Mouse (Mus musculus): ENCODE measurements at regions not wholly inside any gene's neighbourhood (a gene's known extent, or its start where the extent isn't known, plus 50 kb on each side); places are given as distances from the start of the nearest gene placed in this dataset.

DNA sequence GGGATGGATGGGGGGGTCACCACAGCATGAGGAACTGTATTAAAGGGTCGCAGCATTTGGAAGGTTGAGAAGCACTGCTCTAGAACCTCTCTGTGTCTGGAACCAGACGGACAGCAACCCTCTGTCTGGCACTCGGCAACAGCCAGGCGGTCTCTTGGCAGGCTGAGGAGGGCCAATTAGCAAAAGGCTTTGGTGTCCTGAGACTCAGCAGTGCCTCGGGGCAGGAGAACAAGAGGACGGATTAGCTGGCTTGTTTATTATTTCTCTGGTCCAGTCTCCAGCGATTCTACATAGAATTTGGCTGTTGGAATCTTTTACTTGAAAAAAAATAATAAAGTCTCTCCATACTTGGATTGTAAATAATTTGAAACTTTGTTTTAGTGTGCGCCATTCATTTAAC is 450.4 kb downstream of the Fam19a5 start:
- 66% methylated on average over 8 of the region's 8 CpGs for WGBS
- no peak for DNase-seq (ENCODE audit: low spot score)
- Histone ChIP-seq H3K36me3 (replicated peaks; ENCODE audit: control insufficient read depth, insufficient read depth) (no peaks in the 10 kb centered on the region), H3K9me3 (ENCODE audit: control insufficient read depth, low read length) (no peaks in the 10 kb centered on the region), H3K4me1 (replicated peaks; ENCODE audit: control insufficient read depth, insufficient read depth, low read length) (no peaks in the 10 kb centered on the region), H3K4me2 (replicated peaks) (no peak overlapping the region), H3K27ac (no peak overlapping the region), H3K9ac (no peak overlapping the region), H3K4me3 (replicated peaks; ENCODE audit: low read length) (no peak overlapping the region), H3K27me3 (ENCODE audit: control insufficient read depth, insufficient read depth, low read length) (no peaks in the 10 kb centered on the region)
- no peak for ATAC-seq (ENCODE audit: low FRiP score)

DNA sequence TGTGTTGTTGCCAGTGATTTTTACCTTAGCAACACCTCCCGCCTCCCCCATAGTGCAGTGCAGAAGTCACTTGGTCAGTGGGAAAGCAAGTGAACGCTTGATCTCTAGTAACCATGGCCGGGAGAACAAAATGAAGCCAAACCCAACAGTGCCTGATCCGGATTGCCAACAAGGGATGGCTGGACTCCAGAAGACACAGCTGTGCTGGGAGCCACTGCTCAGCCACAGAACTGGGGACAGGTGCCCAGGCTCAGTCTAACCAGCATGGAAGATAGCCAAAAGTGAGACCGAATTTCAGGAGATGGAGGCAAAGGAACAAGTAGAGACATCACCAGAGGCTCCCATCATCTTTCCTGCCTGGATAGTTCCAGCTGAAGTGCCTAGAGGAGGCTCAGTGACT is 473.0 kb downstream of the Fam19a5 start:
- Histone ChIP-seq H3K9ac (no peak overlapping the region), H3K9me3 (ENCODE audit: control insufficient read depth, low read length) (no peaks in the 10 kb centered on the region), H3K4me1 (replicated peaks; ENCODE audit: control insufficient read depth, insufficient read depth, low read length) (no peaks in the 10 kb centered on the region), H3K36me3 (replicated peaks; ENCODE audit: control insufficient read depth, insufficient read depth) (no peaks in the 10 kb centered on the region), H3K4me2 (replicated peaks) (no peak overlapping the region), H3K27me3 (ENCODE audit: control insufficient read depth, insufficient read depth, low read length) (no peaks in the 10 kb centered on the region), H3K27ac (no peak overlapping the region), H3K4me3 (replicated peaks; ENCODE audit: low read length) (no peak overlapping the region)
- no peak for ATAC-seq (ENCODE audit: low FRiP score)
- no peak for DNase-seq (ENCODE audit: low spot score)
- 87% methylated on average over 5 of the region's 5 CpGs for WGBS

DNA sequence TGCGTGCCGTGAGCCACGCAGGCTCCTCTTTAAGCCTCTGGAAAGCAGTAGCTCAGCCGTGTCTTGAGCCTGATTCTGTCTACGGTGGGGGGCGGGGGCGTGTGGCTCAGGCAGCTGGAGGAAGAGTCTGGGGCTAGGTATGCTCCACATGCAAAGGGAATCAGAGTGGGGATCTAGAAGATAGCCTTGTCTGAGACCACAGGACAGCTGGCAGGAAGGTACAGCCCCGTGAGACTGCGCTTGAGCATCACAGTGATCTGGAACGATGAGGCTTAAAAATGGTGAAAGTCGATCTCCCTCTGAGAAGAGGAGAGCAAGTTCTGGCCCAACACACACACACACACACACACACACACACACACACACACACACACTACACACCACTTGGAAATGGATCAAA is 488.7 kb downstream of the Fam19a5 start:
- Histone ChIP-seq H3K9me3 (ENCODE audit: control insufficient read depth, low read length) (no peaks in the 10 kb centered on the region), H3K9ac (no peak overlapping the region), H3K27ac (no peak overlapping the region), H3K4me2 (replicated peaks) (no peak overlapping the region), H3K4me3 (replicated peaks; ENCODE audit: low read length) (no peak overlapping the region), H3K36me3 (replicated peaks; ENCODE audit: control insufficient read depth, insufficient read depth) (no peaks in the 10 kb centered on the region), H3K4me1 (replicated peaks; ENCODE audit: control insufficient read depth, insufficient read depth, low read length) (peaks cover 9% of the 10 kb centered on the region), H3K27me3 (ENCODE audit: control insufficient read depth, insufficient read depth, low read length) (no peaks in the 10 kb centered on the region)
- ATAC-seq (ENCODE audit: low FRiP score) (no peak), DNase-seq (ENCODE audit: low spot score) (no peak)
- 83% methylated on average over 11 of the region's 11 CpGs for WGBS

DNA sequence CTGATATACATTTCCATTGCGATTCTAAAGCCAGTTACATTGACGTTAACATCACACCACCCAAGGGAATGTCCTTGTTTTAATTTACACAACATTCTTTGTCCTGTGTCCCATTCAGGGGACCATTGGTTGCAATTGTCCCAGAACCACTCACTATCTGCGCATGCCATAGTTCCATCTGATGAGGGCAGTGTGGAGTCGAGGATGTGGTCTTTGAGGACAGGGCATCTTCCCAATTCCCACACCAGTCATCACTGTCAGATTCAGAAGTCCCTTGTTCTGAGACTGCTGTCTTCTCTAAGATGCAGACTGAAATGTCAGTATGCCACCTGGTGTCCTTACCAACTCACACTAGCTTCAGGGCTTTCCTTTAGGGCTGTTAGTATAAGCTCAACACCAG is 489.6 kb downstream of the Fam19a5 start:
- ATAC-seq (ENCODE audit: low FRiP score) (no peak), DNase-seq (ENCODE audit: low spot score) (no peak)
- H3K27ac ChIP-seq, result no peak overlapping the region
- WGBS, result 67% methylated on average over 4 of the region's 4 CpGs
- H3K36me3 ChIP-seq (replicated peaks; ENCODE audit: control insufficient read depth, insufficient read depth), result no peaks in the 10 kb centered on the region
- no peak overlapping the region for H3K4me3 ChIP-seq (replicated peaks; ENCODE audit: low read length)
- H3K9ac ChIP-seq, result no peak overlapping the region
- H3K4me2 ChIP-seq (replicated peaks), result no peak overlapping the region
- H3K4me1 ChIP-seq (replicated peaks; ENCODE audit: control insufficient read depth, insufficient read depth, low read length), result peaks cover 9% of the 10 kb centered on the region
- H3K27me3 ChIP-seq (ENCODE audit: control insufficient read depth, insufficient read depth, low read length), result no peaks in the 10 kb centered on the region
- no peaks in the 10 kb centered on the region for H3K9me3 ChIP-seq (ENCODE audit: control insufficient read depth, low read length)

DNA sequence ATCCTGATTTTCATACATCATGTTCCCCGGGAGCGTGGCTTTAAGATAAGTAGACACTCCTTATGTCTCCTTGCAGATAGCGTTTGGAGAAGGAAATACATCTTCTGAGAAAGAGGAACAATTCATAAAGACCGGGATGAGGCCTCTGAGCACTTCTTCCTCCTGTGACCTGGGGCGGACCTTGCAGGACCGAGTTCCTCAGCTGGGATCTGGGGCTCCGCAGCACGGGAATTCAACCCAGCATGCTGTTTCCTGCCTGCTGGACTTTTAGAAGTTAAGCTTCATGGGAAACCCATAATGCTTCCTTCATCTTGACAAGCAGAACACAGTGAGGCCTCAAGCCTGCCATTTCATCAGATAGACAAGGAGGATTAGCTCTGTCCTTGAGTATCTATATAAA is 491.4 kb downstream of the Fam19a5 start:
- no peak overlapping the region for H3K27ac ChIP-seq
- peaks cover 9% of the 10 kb centered on the region for H3K4me1 ChIP-seq (replicated peaks; ENCODE audit: control insufficient read depth, insufficient read depth, low read length)
- DNase-seq (ENCODE audit: low spot score) (no peak), ATAC-seq (ENCODE audit: low FRiP score) (no peak)
- WGBS, result 79% methylated on average over 8 of the region's 8 CpGs
- no peaks in the 10 kb centered on the region for H3K27me3 ChIP-seq (ENCODE audit: control insufficient read depth, insufficient read depth, low read length)
- H3K36me3 ChIP-seq (replicated peaks; ENCODE audit: control insufficient read depth, insufficient read depth), result no peaks in the 10 kb centered on the region
- no peak overlapping the region for H3K9ac ChIP-seq
- no peak overlapping the region for H3K4me2 ChIP-seq (replicated peaks)
- H3K9me3 ChIP-seq (ENCODE audit: control insufficient read depth, low read length), result no peaks in the 10 kb centered on the region
- H3K4me3 ChIP-seq (replicated peaks; ENCODE audit: low read length), result no peak overlapping the region

DNA sequence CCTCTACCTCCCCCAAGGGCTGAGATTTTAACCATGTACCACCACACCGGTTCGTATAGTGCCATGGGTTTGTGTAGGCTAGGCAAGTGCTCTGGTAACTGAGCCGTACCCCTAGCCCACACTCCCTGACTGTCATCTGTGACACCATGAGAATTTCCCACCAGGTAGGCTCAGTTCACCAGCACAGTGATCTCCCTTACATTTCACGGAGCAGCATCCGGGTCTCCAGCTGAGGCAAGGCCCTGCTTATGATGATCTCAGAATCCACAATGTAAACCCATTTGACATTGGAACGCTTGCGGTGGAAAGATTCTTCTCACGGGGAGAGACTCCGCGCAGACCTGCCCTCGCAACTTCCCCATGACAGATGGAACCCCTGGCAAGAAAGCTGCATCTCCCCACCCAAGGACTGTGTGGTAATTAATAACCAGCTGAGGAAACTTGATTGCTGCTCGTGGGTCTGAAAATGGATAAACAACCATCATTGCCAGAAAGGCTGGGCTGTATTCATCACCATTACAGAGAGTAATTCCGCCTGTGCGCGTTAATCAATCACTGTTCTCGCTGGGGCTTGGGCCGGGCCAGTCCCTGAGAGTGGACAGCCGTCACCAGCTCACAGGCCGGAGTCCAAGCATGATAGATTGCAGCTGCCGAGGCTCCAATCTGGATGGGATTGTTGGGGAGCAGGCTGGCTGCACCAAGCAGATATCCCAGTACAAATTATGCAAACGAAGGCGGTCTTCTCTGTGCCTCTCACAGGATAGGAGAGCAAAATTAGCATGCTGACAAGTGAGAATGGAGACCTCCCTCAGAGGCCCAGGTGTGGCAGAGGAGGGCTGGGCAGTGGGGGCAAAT is 492.3 kb downstream of the Fam19a5 start:
- Histone ChIP-seq H3K4me1 (replicated peaks; ENCODE audit: control insufficient read depth, insufficient read depth, low read length) (peaks cover 9% of the 10 kb centered on the region), H3K4me2 (replicated peaks) (peak overlapping the region; percentile 20; the same call in 1 of the 2 replicates), H3K9me3 (ENCODE audit: control insufficient read depth, low read length) (no peaks in the 10 kb centered on the region), H3K4me3 (replicated peaks; ENCODE audit: low read length) (no peak overlapping the region), H3K27ac (peak overlapping the region; percentile 48; the same call in 1 of the 2 replicates), H3K27me3 (ENCODE audit: control insufficient read depth, insufficient read depth, low read length) (no peaks in the 10 kb centered on the region), H3K36me3 (replicated peaks; ENCODE audit: control insufficient read depth, insufficient read depth) (no peaks in the 10 kb centered on the region), H3K9ac (no peak overlapping the region)
- DNase-seq (ENCODE audit: low spot score) (peak; percentile 55), ATAC-seq (ENCODE audit: low FRiP score) (peak; percentile 82)
- 36% methylated on average over 22 of the region's 22 CpGs for WGBS

DNA sequence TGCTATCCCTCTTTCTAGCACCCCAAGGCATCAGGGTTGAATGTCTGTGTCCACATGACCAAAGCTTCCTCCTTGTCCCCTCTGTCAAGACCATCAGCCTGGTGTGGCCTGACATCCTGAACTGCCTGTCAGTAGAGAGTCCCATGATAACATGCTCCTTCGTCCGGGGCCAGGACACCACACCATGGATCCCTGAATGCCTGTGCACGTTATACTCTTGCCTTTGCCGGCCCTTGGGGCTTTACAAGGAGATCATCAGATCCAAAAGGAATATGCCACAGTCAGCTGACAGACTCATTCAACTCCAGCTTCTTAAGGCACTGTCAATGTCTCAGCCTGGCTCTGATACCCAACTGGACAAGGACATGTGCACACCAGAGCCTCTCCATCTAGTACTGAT is 493.5 kb downstream of the Fam19a5 start:
- ATAC-seq (ENCODE audit: low FRiP score) (no peak), DNase-seq (ENCODE audit: low spot score) (no peak)
- Histone ChIP-seq H3K27ac (no peak overlapping the region), H3K36me3 (replicated peaks; ENCODE audit: control insufficient read depth, insufficient read depth) (no peaks in the 10 kb centered on the region), H3K27me3 (ENCODE audit: control insufficient read depth, insufficient read depth, low read length) (no peaks in the 10 kb centered on the region), H3K4me1 (replicated peaks; ENCODE audit: control insufficient read depth, insufficient read depth, low read length) (peaks cover 9% of the 10 kb centered on the region), H3K9ac (no peak overlapping the region), H3K4me2 (replicated peaks) (no peak overlapping the region), H3K9me3 (ENCODE audit: control insufficient read depth, low read length) (no peaks in the 10 kb centered on the region), H3K4me3 (replicated peaks; ENCODE audit: low read length) (no peak overlapping the region)
- WGBS, result 88% methylated on average over 4 of the region's 4 CpGs

DNA sequence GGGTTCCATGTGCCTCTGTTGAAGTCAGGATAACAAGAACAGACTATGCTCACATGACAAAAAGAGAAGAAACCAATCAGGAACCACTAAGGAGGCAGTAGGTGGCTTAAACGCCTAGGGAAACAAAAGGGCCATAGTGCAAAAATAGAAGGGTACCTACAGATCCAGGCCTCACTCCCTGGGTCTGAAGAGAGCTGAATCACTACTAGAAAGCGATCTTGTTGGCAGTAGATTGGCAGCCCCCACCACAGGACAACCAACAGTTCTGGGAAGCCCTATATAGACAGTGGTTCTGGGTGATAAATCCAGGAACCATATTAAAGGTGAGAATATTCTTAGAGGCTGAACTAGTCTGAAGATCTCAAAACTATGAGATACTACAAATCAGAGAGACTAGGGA is 498.7 kb downstream of the Fam19a5 start:
- H3K9me3 ChIP-seq (ENCODE audit: control insufficient read depth, low read length), result peaks cover 12% of the 10 kb centered on the region; the same call in 1 of the 2 replicates
- no peaks in the 10 kb centered on the region for H3K4me1 ChIP-seq (replicated peaks; ENCODE audit: control insufficient read depth, insufficient read depth, low read length)
- H3K4me3 ChIP-seq (replicated peaks; ENCODE audit: low read length), result no peak overlapping the region
- no peak overlapping the region for H3K4me2 ChIP-seq (replicated peaks)
- DNase-seq (ENCODE audit: low spot score), result no peak
- H3K27ac ChIP-seq, result no peak overlapping the region
- no peaks in the 10 kb centered on the region for H3K36me3 ChIP-seq (replicated peaks; ENCODE audit: control insufficient read depth, insufficient read depth)
- no peaks in the 10 kb centered on the region for H3K27me3 ChIP-seq (ENCODE audit: control insufficient read depth, insufficient read depth, low read length)
- no peak for ATAC-seq (ENCODE audit: low FRiP score)
- whole genome bisulfite sequencing, result 86% methylated on average over 2 of the region's 2 CpGs
- H3K9ac ChIP-seq, result no peak overlapping the region

DNA sequence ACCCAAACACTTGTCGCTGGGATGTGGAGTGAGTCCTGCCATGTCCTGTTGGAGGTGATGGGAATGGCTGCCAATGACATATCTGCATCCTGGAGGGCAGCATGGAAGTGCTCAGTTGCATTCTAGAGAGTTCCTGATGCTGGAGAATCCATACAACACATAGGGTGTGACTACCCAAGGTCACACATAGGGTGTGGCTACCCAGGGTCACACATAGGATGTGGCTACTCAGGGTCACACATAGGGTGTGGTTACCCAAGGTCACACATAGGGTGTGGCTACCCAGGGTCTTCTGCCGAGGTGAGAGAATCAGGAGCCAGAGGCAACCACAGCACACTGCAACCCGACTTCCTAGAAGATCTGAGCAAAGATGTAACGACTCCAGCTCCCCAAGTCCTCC is 514.0 kb downstream of the Fam19a5 start:
- H3K9ac ChIP-seq, result no peak overlapping the region
- ATAC-seq (ENCODE audit: low FRiP score) (no peak), DNase-seq (ENCODE audit: low spot score) (no peak)
- no peaks in the 10 kb centered on the region for H3K4me1 ChIP-seq (replicated peaks; ENCODE audit: control insufficient read depth, insufficient read depth, low read length)
- no peak overlapping the region for H3K4me2 ChIP-seq (replicated peaks)
- no peaks in the 10 kb centered on the region for H3K9me3 ChIP-seq (ENCODE audit: control insufficient read depth, low read length)
- no peak overlapping the region for H3K27ac ChIP-seq
- no peak overlapping the region for H3K4me3 ChIP-seq (replicated peaks; ENCODE audit: low read length)
- 72% methylated on average over 4 of the region's 4 CpGs for WGBS
- H3K36me3 ChIP-seq (replicated peaks; ENCODE audit: control insufficient read depth, insufficient read depth), result no peaks in the 10 kb centered on the region
- H3K27me3 ChIP-seq (ENCODE audit: control insufficient read depth, insufficient read depth, low read length), result no peaks in the 10 kb centered on the region

DNA sequence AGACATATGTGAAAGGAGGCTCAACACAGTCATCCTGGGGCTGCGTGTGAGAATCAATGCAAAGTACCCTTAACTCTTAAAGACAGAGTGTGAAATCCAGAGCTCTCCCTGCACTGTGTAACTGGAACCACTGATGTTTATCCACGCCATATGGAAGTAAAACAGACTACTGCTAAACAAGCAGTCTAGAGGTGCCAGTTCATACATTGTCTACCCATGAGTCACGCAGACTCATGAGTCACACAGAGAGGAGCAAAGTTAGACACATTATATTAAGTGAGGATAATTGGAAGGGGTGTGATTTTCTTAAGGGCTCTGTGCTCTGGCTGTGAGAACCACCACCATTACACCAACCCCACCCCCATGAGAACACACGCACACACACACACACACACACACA is 516.8 kb downstream of the Fam19a5 start:
- ATAC-seq (ENCODE audit: low FRiP score), result no peak
- 89% methylated on average over 4 of the region's 4 CpGs for WGBS

More for the DNA sequence above, 516.8 kb downstream of the Fam19a5 start:
- Histone ChIP-seq H3K4me2 (replicated peaks) (no peak overlapping the region), H3K4me3 (replicated peaks; ENCODE audit: low read length) (no peak overlapping the region), H3K27me3 (ENCODE audit: control insufficient read depth, insufficient read depth, low read length) (no peaks in the 10 kb centered on the region), H3K36me3 (replicated peaks; ENCODE audit: control insufficient read depth, insufficient read depth) (no peaks in the 10 kb centered on the region), H3K9ac (no peak overlapping the region), H3K27ac (no peak overlapping the region), H3K4me1 (replicated peaks; ENCODE audit: control insufficient read depth, insufficient read depth, low read length) (no peaks in the 10 kb centered on the region), H3K9me3 (ENCODE audit: control insufficient read depth, low read length) (peaks cover 9% of the 10 kb centered on the region; the same call in 1 of the 2 replicates)
- DNase-seq (ENCODE audit: low spot score), result no peak

Data from hindbrain, embryonic 14.5 days (tissue).